Mouse (Mus musculus) left cerebral cortex, postnatal 4 days (tissue): Measurements from ENCODE around the gene Tmem132b. TPM values are rescaled to one million over a fixed set of nuclear protein-coding genes. Genes with fewer than 3 reads are reported as not detected.

ENCODE experiments used
- DNase-seq: peaks from one replicate; pipeline ENCODE4 v3.0.0-alpha.2; 2022
- intact Hi-C: fragments of 180-260 bp; cut with DNase I; formaldehyde crosslinking; loops from one replicate; pipeline ENCODE4 v1.15.1; 2025
- total RNA-seq, 2 experiments: library from RNA; stranded (reverse); gene quantifications; 2 replicates each; pipeline ENCODE4 v1.2.3; 2021

The Tmem132b gene
- total RNA-seq, 2 experiments from 2014 or later, result 62.9 to 66.4 TPM

GRCm38 (mm10) chr5:125509541-125509940 lies 22.0 kb upstream of the Tmem132b start:
- intact Hi-C loops, result no loop called here
- DNase-seq, result no peak

- DNase-seq, result no peak
- intact Hi-C loops, result no loop called here
Measured at GRCm38 (mm10) chr5:125515006-125515405, 16.6 kb upstream of the Tmem132b start.

GRCm38 (mm10) chr5:125518640-125519039 lies 12.9 kb upstream of the Tmem132b start:
- no peak for DNase-seq
- intact Hi-C loops, result no loop called here

DNA sequence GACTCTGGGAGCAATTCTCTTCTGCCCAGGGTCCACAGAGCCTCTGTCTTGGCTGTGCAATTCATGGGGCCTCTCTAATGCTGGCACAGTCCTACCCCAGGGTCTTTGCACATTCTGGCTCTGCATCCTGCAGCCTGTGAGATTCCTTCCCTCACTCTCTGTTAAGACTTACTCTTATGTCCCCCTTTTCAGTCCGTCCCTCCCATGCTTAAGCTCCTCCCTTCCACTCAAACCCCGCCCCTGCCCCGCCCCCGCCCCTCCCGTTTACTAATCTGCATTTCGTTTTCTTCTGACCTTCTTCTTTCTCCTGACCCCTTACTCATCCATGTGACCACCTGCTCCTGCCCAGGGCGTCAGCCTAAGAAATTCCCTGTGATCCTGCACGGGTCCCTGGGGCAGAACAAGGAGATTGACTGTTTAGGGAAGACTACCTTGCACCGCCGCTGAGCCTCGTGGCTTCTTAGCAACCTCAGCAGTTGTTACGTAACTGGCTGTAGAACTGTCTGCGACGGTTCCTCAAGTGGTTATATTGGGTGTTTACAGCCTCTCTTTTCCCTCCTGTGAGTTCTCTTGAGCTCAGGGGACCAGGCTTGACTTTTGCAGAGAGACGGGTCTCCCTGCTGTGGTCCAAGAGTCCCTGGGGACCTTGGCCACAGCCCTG lies 10.5 kb upstream of the Tmem132b start:
- intact Hi-C loops, result no loop called here
- DNase-seq, result no peak

DNA sequence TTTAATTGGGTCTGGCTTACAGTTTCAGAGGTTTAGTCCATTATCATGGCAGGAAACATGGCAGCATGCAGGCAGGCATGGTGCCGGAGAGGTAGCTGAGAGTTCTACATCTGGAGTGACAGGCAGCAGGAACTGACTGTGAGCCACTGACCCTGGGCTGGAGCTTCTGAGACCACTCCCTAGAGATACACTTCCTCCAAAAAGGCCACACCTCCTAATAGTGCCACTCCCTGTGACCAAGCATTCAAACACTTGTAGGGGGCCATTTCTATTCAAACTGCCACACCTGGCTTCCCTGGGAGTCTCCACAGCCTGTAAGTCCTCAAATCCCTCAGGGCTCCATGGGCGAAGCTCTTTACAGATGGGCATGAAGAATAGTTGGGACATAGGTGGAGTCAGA lies 8.2 kb upstream of the Tmem132b start:
- intact Hi-C loops, result no loop called here
- DNase-seq, result no peak

GRCm38 (mm10) chr5:125525516-125525915 lies 6.1 kb upstream of the Tmem132b start:
- DNase-seq, result no peak
- intact Hi-C loops, result no loop called here

DNA sequence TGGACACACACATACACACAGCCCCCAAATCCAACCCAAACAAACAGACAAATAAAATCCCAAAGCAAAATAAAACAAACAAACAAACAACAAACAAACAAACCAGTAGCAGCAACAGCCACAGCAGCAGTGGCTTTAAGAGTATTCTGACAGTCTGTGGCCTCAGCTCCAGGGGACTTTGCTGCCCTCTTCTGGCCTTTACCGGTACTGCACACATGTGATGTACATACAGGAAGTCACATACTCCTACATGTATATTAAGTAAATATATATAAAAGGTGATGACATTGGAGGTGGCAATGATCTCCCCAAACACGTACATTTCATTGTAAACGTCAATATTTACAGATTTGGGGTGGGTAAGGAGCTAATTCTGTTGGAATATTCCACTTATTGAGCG lies 5.1 kb upstream of the Tmem132b start:
- DNase-seq, result no peak
- intact Hi-C loops, result no loop called here

- intact Hi-C loops, result no loop called here
- DNase-seq, result peak; percentile 81
Measured at GRCm38 (mm10) chr5:125529109-125529508, 2.5 kb upstream of the Tmem132b start.

DNA sequence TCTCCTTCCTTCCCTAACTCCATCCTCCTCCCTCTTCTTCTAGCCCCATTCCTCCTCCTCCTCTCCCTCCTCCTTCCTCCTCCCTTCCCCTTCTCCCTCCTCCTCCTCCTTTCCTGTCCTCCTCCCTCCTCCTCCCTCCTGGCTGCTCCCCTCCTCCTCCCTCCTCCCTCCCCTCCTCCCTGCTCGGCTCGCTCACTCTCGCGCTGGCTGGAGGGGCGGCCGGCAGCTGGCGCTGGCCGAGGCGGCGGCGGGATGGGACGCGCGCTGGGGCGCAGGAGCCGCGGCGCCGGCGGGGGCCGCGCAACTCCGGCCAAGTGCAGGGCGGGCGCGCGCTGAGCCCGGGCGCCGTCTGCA lies 594 bp downstream of the Tmem132b start:
- intact Hi-C loops, result loop anchor here (5.0 to 10.0 kb wide), 2 partner anchors 1200 to 1703 kb away; no protein-coding TSS in a partner anchor
- peak; percentile 55 for DNase-seq

- intact Hi-C loops, result loop anchor here (5.0 to 10.0 kb wide), 2 partner anchors 1200 to 1702 kb away; no protein-coding TSS in a partner anchor
- no peak for DNase-seq
Measured at GRCm38 (mm10) chr5:125532545-125533224, 1.1 kb downstream of the Tmem132b start.

- no peak for DNase-seq
- intact Hi-C loops, result loop anchor here (5.0 to 10.0 kb wide), 2 partner anchors 1199 to 1701 kb away; no protein-coding TSS in a partner anchor
Measured at GRCm38 (mm10) chr5:125533225-125533900, 1.8 kb downstream of the Tmem132b start.

DNA sequence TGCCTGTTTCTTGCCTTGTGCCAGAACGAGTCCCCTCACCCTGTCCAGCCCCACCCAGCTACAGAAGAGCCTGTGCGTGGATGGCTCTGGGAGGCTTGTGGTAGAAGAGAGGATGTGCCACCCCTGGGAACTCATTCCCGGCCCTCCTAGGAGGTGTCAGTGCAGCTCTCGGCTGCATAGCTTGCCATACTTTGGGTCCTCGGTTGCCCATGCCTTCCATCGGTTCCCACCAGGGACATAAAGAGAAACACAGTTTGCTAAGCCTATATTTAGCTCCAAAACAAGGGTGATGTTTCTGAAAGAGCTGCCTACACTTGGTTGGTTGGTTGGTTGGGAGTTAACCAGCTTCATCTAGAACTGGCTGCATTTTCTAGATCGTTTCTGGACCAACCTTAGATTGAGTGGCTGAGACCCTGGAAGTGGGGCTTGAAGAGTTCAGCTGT lies 2.6 kb downstream of the Tmem132b start:
- intact Hi-C loops, result loop anchor here (5.0 to 10.0 kb wide), 2 partner anchors 1198 to 1701 kb away; no protein-coding TSS in a partner anchor
- DNase-seq, result no peak

GRCm38 (mm10) chr5:125534611-125535324 lies 3.2 kb downstream of the Tmem132b start:
- no peak for DNase-seq
- intact Hi-C loops, result loop anchor here (5.0 to 10.0 kb wide), 2 partner anchors 1198 to 1700 kb away; no protein-coding TSS in a partner anchor

DNA sequence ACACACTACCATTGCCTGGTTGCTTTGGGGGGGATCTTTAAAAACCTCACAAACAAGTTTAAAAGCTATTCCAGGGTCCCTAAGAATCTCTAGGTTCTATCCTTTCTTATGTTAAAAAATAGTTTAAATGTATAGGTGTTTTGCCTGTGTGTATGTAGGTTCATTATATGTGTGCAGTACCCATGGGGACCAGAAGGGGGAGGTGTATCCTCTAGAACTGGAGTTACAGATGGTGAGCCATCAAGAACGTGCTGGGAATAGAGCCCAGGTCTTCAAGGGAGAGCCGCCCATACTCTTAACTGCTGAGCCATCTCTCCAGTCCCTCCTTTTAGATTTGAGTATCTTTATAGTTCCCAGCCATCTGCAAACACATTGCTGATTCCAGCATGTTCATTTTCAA lies 13.5 kb downstream of the Tmem132b start:
- intact Hi-C loops, result no loop called here
- no peak for DNase-seq

- intact Hi-C loops, result no loop called here
- no peak for DNase-seq
Measured at GRCm38 (mm10) chr5:125546293-125546692, 14.7 kb downstream of the Tmem132b start.

- intact Hi-C loops, result no loop called here
- no peak for DNase-seq
Measured at GRCm38 (mm10) chr5:125549750-125550489, 18.3 kb downstream of the Tmem132b start.

GRCm38 (mm10) chr5:125555732-125556131 lies 24.2 kb downstream of the Tmem132b start:
- no peak for DNase-seq
- intact Hi-C loops, result no loop called here

- no peak for DNase-seq
- intact Hi-C loops, result no loop called here
Measured at GRCm38 (mm10) chr5:125563492-125563891, 31.9 kb downstream of the Tmem132b start.

GRCm38 (mm10) chr5:125565725-125566124 lies 34.2 kb downstream of the Tmem132b start:
- intact Hi-C loops, result no loop called here

GRCm38 (mm10) chr5:125568457-125568856 lies 36.9 kb downstream of the Tmem132b start:
- intact Hi-C loops, result no loop called here

More at GRCm38 (mm10) chr5:125565725-125566124, 34.2 kb downstream of the Tmem132b start:
- DNase-seq, result no peak

More at GRCm38 (mm10) chr5:125568457-125568856, 36.9 kb downstream of the Tmem132b start:
- no peak for DNase-seq
